Mouse (Mus musculus): ENCODE measurements at regions not wholly inside any gene's neighbourhood (a gene's known extent, or its start where the extent isn't known, plus 50 kb on each side); places are given as distances from the start of the nearest gene placed in this dataset.
A peak's percentile ranks its signal among the peaks of the same experiment; 100 is the strongest.

DNA sequence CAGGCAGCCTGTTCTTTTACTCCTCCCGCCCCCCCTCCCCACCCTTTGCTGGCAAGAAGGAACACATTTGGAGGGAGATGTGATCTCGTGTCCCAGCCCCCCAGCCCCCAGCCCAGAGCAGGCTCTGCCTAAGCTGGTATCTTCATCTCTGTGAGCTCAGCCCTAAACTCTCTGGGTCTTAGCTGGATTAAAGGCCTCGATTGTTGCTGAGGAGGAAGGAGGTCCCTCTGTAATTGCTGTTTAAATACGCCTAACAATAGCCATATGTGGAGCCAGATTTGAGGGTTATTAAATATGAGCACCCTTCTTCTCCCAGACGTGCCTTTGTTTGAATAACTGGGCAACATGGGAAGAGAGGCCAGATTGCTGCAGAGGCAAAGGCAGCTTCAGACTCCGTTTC, 145.0 kb upstream of the Pitx1 start:
- Histone ChIP-seq H3K9me3 (ENCODE audit: low read depth, low read length) (no peaks in the 10 kb centered on the region), H3K27ac (ENCODE audit: low read depth) (no peak overlapping the region), H3K4me2 (no peak overlapping the region), H3K4me1 (ENCODE audit: insufficient read depth) (peaks cover 8% of the 10 kb centered on the region; the same call in 1 of the 2 replicates), H3K9ac (no peak overlapping the region), H3K27me3 (ENCODE audit: insufficient read depth, low read length) (no peaks in the 10 kb centered on the region), H3K4me3 (ENCODE audit: low read depth, low read length) (no peak overlapping the region), H3K36me3 (ENCODE audit: insufficient read depth) (no peaks in the 10 kb centered on the region)
- no peak for ATAC-seq (ENCODE audit: insufficient read depth)
- no peak for TF ChIP-seq CTCF (IDR thresholded peaks at IDR 0.05; ENCODE audit: low read depth)
- 43% methylated on average over 6 of the region's 6 CpGs for WGBS
- no peak for DNase-seq

DNA sequence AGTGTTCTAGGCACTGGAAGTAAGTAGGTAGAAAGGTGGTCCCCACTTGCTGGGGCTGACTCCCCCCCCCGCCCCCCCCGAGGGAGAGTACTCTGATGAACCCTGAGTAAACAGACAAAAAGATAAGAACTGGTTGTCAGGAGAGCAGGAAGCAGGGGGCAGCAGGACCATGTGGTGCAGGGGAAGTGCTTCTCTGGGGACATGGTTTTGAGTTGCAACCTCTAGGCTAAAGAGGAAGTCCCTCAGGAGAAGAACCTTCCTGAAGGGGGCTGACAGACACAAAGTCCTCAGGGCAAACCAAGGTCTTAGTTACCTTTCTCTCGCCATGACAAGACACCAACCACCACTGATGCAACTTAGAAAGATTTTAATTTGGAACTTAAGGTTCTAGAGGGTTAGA, 141.9 kb upstream of the Pitx1 start:
- H3K36me3 ChIP-seq (ENCODE audit: insufficient read depth): no peaks in the 10 kb centered on the region
- no peak overlapping the region for H3K9ac ChIP-seq
- TF ChIP-seq CTCF (IDR thresholded peaks at IDR 0.05; ENCODE audit: low read depth): no peak
- DNase-seq (no peak), ATAC-seq (ENCODE audit: insufficient read depth) (no peak)
- H3K4me2 ChIP-seq: no peak overlapping the region
- no peak overlapping the region for H3K4me3 ChIP-seq (ENCODE audit: low read depth, low read length)
- H3K27ac ChIP-seq (ENCODE audit: low read depth): no peak overlapping the region
- no peaks in the 10 kb centered on the region for H3K27me3 ChIP-seq (ENCODE audit: insufficient read depth, low read length)
- 38% methylated on average over 3 of the region's 3 CpGs for WGBS
- H3K4me1 ChIP-seq (ENCODE audit: insufficient read depth): peaks cover 8% of the 10 kb centered on the region; the same call in 1 of the 2 replicates
- H3K9me3 ChIP-seq (ENCODE audit: low read depth, low read length): no peaks in the 10 kb centered on the region

DNA sequence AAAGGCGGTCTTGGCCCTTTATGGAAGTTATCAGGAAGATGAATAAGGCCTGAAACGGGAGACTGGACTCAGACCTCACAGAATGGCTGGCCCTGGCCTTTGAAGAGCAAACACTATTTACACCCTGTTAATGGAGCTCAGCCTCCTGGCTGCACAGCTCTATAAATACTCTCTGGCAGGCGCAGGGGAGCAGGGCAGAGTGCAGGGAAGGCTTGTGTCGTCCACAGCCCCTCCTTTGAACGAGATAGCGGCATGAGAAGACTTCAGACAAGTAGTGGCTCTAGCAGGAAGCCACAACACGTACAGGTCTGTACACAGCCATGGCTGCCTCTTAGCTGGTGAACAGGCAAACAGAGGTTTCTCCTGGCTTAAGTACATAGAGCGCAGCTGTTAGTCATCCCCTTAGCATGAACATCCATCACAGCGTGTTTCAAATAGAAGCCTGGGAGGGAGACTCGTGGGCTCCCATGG, 141.0 kb upstream of the Pitx1 start:
- DNase-seq: peak; percentile 71
- 7% methylated on average over 10 of the region's 10 CpGs for WGBS
- H3K4me2 ChIP-seq: peak overlapping the region; percentile 27; the same call in 1 of the 2 replicates

DNA sequence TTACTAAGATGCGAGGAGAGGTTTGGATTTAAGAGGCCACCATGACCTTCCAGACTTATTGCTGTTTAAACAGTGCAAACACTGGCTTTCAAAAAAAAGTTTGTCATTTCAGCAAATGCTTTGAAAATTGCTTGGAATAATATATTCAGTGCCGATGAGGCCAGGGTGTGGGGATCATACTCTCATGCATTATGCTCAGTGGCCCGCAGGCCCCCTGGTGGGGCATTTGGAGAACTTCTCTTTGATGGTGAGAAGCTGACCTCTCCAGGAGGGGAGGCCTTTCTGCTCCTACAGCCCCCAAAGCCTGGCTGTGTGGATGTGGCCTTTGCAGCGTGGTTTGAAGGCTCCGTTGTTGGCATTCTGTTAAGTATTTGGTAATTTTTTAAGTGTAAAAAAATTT, 138.1 kb upstream of the Pitx1 start:
- Histone ChIP-seq H3K4me1 (ENCODE audit: insufficient read depth) (peaks cover 8% of the 10 kb centered on the region; the same call in 1 of the 2 replicates), H3K4me3 (ENCODE audit: low read depth, low read length) (no peak overlapping the region), H3K4me2 (no peak overlapping the region), H3K36me3 (ENCODE audit: insufficient read depth) (no peaks in the 10 kb centered on the region), H3K27me3 (ENCODE audit: insufficient read depth, low read length) (no peaks in the 10 kb centered on the region), H3K9ac (no peak overlapping the region), H3K9me3 (ENCODE audit: low read depth, low read length) (no peaks in the 10 kb centered on the region), H3K27ac (ENCODE audit: low read depth) (no peak overlapping the region)
- 51% methylated on average over 5 of the region's 5 CpGs for WGBS
- TF ChIP-seq CTCF (IDR thresholded peaks at IDR 0.05; ENCODE audit: low read depth): peak; percentile 67
- no peak for ATAC-seq (ENCODE audit: insufficient read depth)
- DNase-seq: peak; percentile 68

More for the DNA sequence above, 141.0 kb upstream of the Pitx1 start:
- Histone ChIP-seq H3K4me1 (ENCODE audit: insufficient read depth) (peaks cover 8% of the 10 kb centered on the region; the same call in 1 of the 2 replicates), H3K27me3 (ENCODE audit: insufficient read depth, low read length) (no peaks in the 10 kb centered on the region), H3K36me3 (ENCODE audit: insufficient read depth) (no peaks in the 10 kb centered on the region), H3K9me3 (ENCODE audit: low read depth, low read length) (no peaks in the 10 kb centered on the region), H3K9ac (no peak overlapping the region), H3K4me3 (ENCODE audit: low read depth, low read length) (no peak overlapping the region), H3K27ac (ENCODE audit: low read depth) (peak overlapping the region; percentile 39; the same call in 1 of the 2 replicates)
- peak; percentile 79 for ATAC-seq (ENCODE audit: insufficient read depth)
- TF ChIP-seq CTCF (IDR thresholded peaks at IDR 0.05; ENCODE audit: low read depth): no peak

DNA sequence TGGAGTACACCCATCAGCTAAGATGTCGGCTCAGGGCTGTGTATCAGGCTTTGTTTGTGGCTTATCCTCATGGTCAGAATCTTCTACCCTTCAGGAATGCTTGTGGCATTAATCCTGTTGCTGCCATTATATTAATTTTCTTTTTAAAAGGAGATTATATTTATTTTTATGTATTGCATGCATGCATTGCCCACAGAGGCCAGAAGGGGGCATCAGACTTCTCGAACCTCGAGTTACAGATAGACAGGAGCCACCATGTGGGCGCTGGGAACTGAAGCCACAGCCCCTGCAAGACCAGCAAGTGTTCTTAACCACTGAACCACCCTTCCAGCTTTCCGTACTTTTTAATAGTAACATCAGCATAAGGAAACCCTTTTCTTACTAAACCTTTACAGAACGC, 134.7 kb upstream of the Pitx1 start:
- H3K4me1 ChIP-seq (ENCODE audit: insufficient read depth): 0 out of 2 replicates have a peak, but pooled peaks cover 5% of the 10 kb centered on the region
- 79% methylated on average over 6 of the region's 6 CpGs for WGBS
- ATAC-seq (ENCODE audit: insufficient read depth) (no peak), DNase-seq (no peak)
- H3K9ac ChIP-seq: no peak overlapping the region
- no peak overlapping the region for H3K4me3 ChIP-seq (ENCODE audit: low read depth, low read length)
- no peaks in the 10 kb centered on the region for H3K9me3 ChIP-seq (ENCODE audit: low read depth, low read length)
- 0 out of 2 replicates have a peak, but pooled peaks have one; percentile 8 for TF ChIP-seq CTCF (IDR thresholded peaks at IDR 0.05; ENCODE audit: low read depth)
- no peaks in the 10 kb centered on the region for H3K36me3 ChIP-seq (ENCODE audit: insufficient read depth)
- no peak overlapping the region for H3K27ac ChIP-seq (ENCODE audit: low read depth)
- no peak overlapping the region for H3K4me2 ChIP-seq
- H3K27me3 ChIP-seq (ENCODE audit: insufficient read depth, low read length): 0 out of 2 replicates have a peak, but pooled peaks cover 3% of the 10 kb centered on the region

DNA sequence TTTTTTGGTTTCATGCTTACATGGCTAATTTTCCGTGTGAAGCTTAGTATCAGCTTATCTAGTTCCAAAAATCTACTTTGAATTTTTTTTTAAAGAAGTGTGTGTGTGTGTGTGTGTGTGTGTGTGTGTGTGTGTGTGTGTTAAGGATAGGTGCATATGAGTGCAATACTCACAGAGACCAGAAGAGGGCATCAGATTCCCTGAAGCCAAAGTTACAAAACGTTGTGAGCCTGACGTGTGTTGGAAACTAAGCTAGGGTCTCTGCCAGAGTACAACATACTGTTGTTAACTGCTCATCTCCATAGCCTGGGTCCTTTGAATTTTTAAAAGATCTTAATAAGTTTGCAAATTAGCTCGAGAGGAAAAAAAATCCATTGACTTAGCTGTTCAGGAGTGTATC, 133.5 kb upstream of the Pitx1 start:
- no peak overlapping the region for H3K9ac ChIP-seq
- H3K4me3 ChIP-seq (ENCODE audit: low read depth, low read length): no peak overlapping the region
- no peaks in the 10 kb centered on the region for H3K36me3 ChIP-seq (ENCODE audit: insufficient read depth)
- 83% methylated on average over 4 of the region's 4 CpGs for WGBS
- ATAC-seq (ENCODE audit: insufficient read depth) (no peak), DNase-seq (no peak)
- H3K27ac ChIP-seq (ENCODE audit: low read depth): no peak overlapping the region
- peaks cover 3% of the 10 kb centered on the region; the same call in 1 of the 2 replicates for H3K27me3 ChIP-seq (ENCODE audit: insufficient read depth, low read length)
- 0 out of 2 replicates have a peak, but pooled peaks cover 5% of the 10 kb centered on the region for H3K4me1 ChIP-seq (ENCODE audit: insufficient read depth)
- TF ChIP-seq CTCF (IDR thresholded peaks at IDR 0.05; ENCODE audit: low read depth): 0 out of 2 replicates have a peak, but pooled peaks have one; percentile 7
- H3K9me3 ChIP-seq (ENCODE audit: low read depth, low read length): no peaks in the 10 kb centered on the region
- no peak overlapping the region for H3K4me2 ChIP-seq

DNA sequence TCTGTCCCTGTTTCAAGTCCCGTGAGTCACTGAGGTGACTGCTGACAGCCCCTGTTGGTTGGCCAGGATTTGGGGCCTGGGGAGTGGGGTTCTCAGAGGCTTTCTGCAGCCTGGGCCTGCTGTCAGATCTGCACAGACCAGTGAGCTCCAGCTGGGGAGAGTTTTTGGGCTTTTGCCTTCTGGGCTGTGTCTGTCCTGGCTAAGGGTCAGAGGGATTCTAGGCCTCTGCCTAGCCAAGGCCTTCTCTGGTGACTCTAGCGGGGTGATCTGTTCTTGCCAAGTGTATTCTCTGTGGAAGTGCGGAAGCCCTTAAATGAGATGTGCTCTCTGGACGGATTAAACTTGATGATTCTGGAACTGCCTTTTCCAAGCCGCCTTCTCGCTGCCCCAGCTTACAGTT, 131.2 kb upstream of the Pitx1 start:
- 0 out of 2 replicates have a peak, but pooled peaks cover 5% of the 10 kb centered on the region for H3K4me1 ChIP-seq (ENCODE audit: insufficient read depth)
- no peak overlapping the region for H3K4me3 ChIP-seq (ENCODE audit: low read depth, low read length)
- no peaks in the 10 kb centered on the region for H3K9me3 ChIP-seq (ENCODE audit: low read depth, low read length)
- 83% methylated on average over 6 of the region's 6 CpGs for WGBS
- no peaks in the 10 kb centered on the region for H3K36me3 ChIP-seq (ENCODE audit: insufficient read depth)
- no peak overlapping the region for H3K9ac ChIP-seq
- no peak for DNase-seq
- H3K4me2 ChIP-seq: no peak overlapping the region
- no peak for TF ChIP-seq CTCF (IDR thresholded peaks at IDR 0.05; ENCODE audit: low read depth)
- ATAC-seq (ENCODE audit: insufficient read depth): no peak
- H3K27ac ChIP-seq (ENCODE audit: low read depth): no peak overlapping the region
- peaks cover 24% of the 10 kb centered on the region for H3K27me3 ChIP-seq (ENCODE audit: insufficient read depth, low read length)
